Mouse (Mus musculus) neural tube, embryonic 10.5 days (tissue): ENCODE measurements around the gene Eif2b3.

Experiments used
- DNase-seq: peaks from one replicate; pipeline ENCODE4 v3.0.0-alpha.2; 2017; ENCODE audit warnings: low spot score; ENCODE audit errors: extremely low spot score

Gene Eif2b3

GRCm38 (mm10) chr4:117094626-117095361, 75.6 kb downstream of the Eif2b3 start:
- DNase-seq, result no peak

- peak; percentile 92 for DNase-seq
These were observed 76.6 kb downstream of the Eif2b3 start, which contains the start of gene Ptch2 for GRCm38 (mm10) chr4:117095551-117096452. Gene Ptch2 (plus strand): TSS chr4:117096075.

- DNase-seq, result peak; percentile 45
These were observed 77.5 kb downstream of the Eif2b3 start for GRCm38 (mm10) chr4:117096666-117097065.

- no peak for DNase-seq
These were observed 79.0 kb downstream of the Eif2b3 start for GRCm38 (mm10) chr4:117097969-117098763.

- DNase-seq, result no peak
These were observed 79.5 kb downstream of the Eif2b3 start for GRCm38 (mm10) chr4:117098764-117099036.

- DNase-seq, result no peak
These were observed 80.8 kb downstream of the Eif2b3 start for GRCm38 (mm10) chr4:117100036-117100435.

- peak; percentile 38 for DNase-seq
These were observed 82.0 kb downstream of the Eif2b3 start for GRCm38 (mm10) chr4:117101218-117101617.

GRCm38 (mm10) chr4:117104672-117105071, 85.5 kb downstream of the Eif2b3 start:
- DNase-seq, result no peak

- DNase-seq, result no peak
These were observed 85.9 kb downstream of the Eif2b3 start for GRCm38 (mm10) chr4:117105127-117105526.

GRCm38 (mm10) chr4:117107813-117108523, 88.8 kb downstream of the Eif2b3 start:
- DNase-seq, result no peak

- no peak for DNase-seq
These were observed 89.3 kb downstream of the Eif2b3 start for GRCm38 (mm10) chr4:117108524-117108849.

GRCm38 (mm10) chr4:117109330-117109729, 90.1 kb downstream of the Eif2b3 start:
- DNase-seq, result no peak

GRCm38 (mm10) chr4:117110249-117110648, 91.0 kb downstream of the Eif2b3 start:
- no peak for DNase-seq

GRCm38 (mm10) chr4:117110985-117111384, 91.8 kb downstream of the Eif2b3 start:
- no peak for DNase-seq

- DNase-seq, result no peak
These were observed 94.0 kb downstream of the Eif2b3 start for GRCm38 (mm10) chr4:117113237-117113636.

GRCm38 (mm10) chr4:117115592-117115991, 96.4 kb downstream of the Eif2b3 start:
- DNase-seq, result no peak

GRCm38 (mm10) chr4:117117931-117118330, 98.7 kb downstream of the Eif2b3 start:
- no peak for DNase-seq

GRCm38 (mm10) chr4:117119636-117120035, 100.4 kb downstream of the Eif2b3 start:
- DNase-seq, result no peak

- no peak for DNase-seq
These were observed 100.8 kb downstream of the Eif2b3 start for GRCm38 (mm10) chr4:117120052-117120444.

- DNase-seq, result peak; percentile 90
These were observed 101.5 kb downstream of the Eif2b3 start for GRCm38 (mm10) chr4:117120445-117121414.
